Mouse (Mus musculus) forebrain, embryonic 10.5 days (tissue): ENCODE data around the gene Lce1i. TPM values are rescaled to one million over a fixed set of nuclear protein-coding genes. Genes with fewer than 3 reads are reported as not detected.

Experiments
- polyA plus RNA-seq: library from polyadenylated mRNA; unstranded; fragments of >200 nt; fragmentation: Nextera tagmentation; extraction: Ambion mirVana; gene quantifications from 2 replicates; pipeline ENCODE4 v1.2.1, GENCODE M21; 2016

Gene Lce1i
- polyA plus RNA-seq, 1 experiment from 2014 or later = not detected

Other genes with a start within 250 kb of the Lce1i start
- not detected in 2 replicates for gene 2310046K23Rik, start 244.4 kb downstream of the Lce1i start, polyA plus RNA-seq
- gene Ivl, start 205.2 kb downstream of the Lce1i start, polyA plus RNA-seq = not detected in 2 replicates
- not detected in 2 replicates for gene Smcp, start 189.9 kb downstream of the Lce1i start, polyA plus RNA-seq
- gene 2210017I01Rik, start 171.4 kb downstream of the Lce1i start, polyA plus RNA-seq = not detected in 2 replicates
- gene Lce6a, start 157.2 kb downstream of the Lce1i start, polyA plus RNA-seq = not detected in 2 replicates
- not detected in 2 replicates for gene Lce1a1, start 130.6 kb downstream of the Lce1i start, polyA plus RNA-seq
- not detected in 2 replicates for gene Lce1b, start 122.0 kb downstream of the Lce1i start, polyA plus RNA-seq
- gene Lce1a2, start 108.6 kb downstream of the Lce1i start, polyA plus RNA-seq = not detected in 2 replicates
- not detected in 2 replicates for gene Lce1c, start 99.7 kb downstream of the Lce1i start, polyA plus RNA-seq
- gene Lce1d, start 91.7 kb downstream of the Lce1i start, polyA plus RNA-seq = not detected in 2 replicates
- gene Lce1e, start 69.8 kb downstream of the Lce1i start, polyA plus RNA-seq = not detected in 2 replicates
- gene Lce1f, start 58.5 kb downstream of the Lce1i start, polyA plus RNA-seq = not detected in 2 replicates
- not detected in 2 replicates for gene Gm38119, start 39.8 kb downstream of the Lce1i start, polyA plus RNA-seq
- not detected in 2 replicates for gene Lce1g, start 26.6 kb downstream of the Lce1i start, polyA plus RNA-seq
- not detected in 2 replicates for gene Lce1h, start 13.8 kb downstream of the Lce1i start, polyA plus RNA-seq
- not detected in 2 replicates for gene Lce1j, start 11.6 kb upstream of the Lce1i start, polyA plus RNA-seq
- gene Lce1k, start 29.0 kb upstream of the Lce1i start, polyA plus RNA-seq = not detected in 2 replicates
- gene Kprp, start 48.3 kb upstream of the Lce1i start, polyA plus RNA-seq = not detected in 2 replicates
- not detected in 2 replicates for gene Lce1l, start 72.4 kb upstream of the Lce1i start, polyA plus RNA-seq
- gene 2310050C09Rik, start 91.3 kb upstream of the Lce1i start, polyA plus RNA-seq = not detected in 2 replicates
- not detected in 2 replicates for gene Lce3a, start 147.3 kb upstream of the Lce1i start, polyA plus RNA-seq
- gene Lce3b, start 154.1 kb upstream of the Lce1i start, polyA plus RNA-seq = not detected in 2 replicates
- gene Lce3c, start 165.6 kb upstream of the Lce1i start, polyA plus RNA-seq = not detected in 2 replicates
- gene Lce3d, start 178.5 kb upstream of the Lce1i start, polyA plus RNA-seq = not detected in 2 replicates
- gene Lce3e, start 188.2 kb upstream of the Lce1i start, polyA plus RNA-seq = not detected in 2 replicates
- not detected in 2 replicates for gene Lce3f, start 213.3 kb upstream of the Lce1i start, polyA plus RNA-seq
- gene Crct1, start 236.8 kb upstream of the Lce1i start, polyA plus RNA-seq = 0.31 TPM in 1 of 2 replicates, not detected in the other
- not detected in 2 replicates for gene Lce1m, start 240.2 kb upstream of the Lce1i start, polyA plus RNA-seq